Mouse (Mus musculus): Measurements from ENCODE around the gene Pde12. TPM values are rescaled to one million over a fixed set of nuclear protein-coding genes. Genes with fewer than 3 reads are reported as not detected.
A peak's percentile ranks its signal among the peaks of the same experiment; 100 is the strongest.

Gene Pde12
- polyA plus RNA-seq, 1 experiment: 0.48 TPM

- Histone ChIP-seq H3K4me1 (ENCODE audit: control insufficient read depth) (peaks cover 79% of the 10 kb centered on the region), H3K27me3 (ENCODE audit: control insufficient read depth) (no peaks in the 10 kb centered on the region), H3K4me3 (replicated peaks) (peak overlapping the region; percentile 85), H3K9me3 (ENCODE audit: control insufficient read depth, low read length) (no peaks in the 10 kb centered on the region), H3K36me3 (ENCODE audit: control insufficient read depth) (peaks cover 12% of the 10 kb centered on the region)
- TF ChIP-seq TAL1 (IDR thresholded peaks at IDR 0.05; ENCODE audit: low read length) (no peak), GATA1 (IDR thresholded peaks at IDR 0.05; ENCODE audit: low read length) (no peak)
Measured at GRCm38 (mm10) chr14:26670964-26671363, 1.3 kb upstream of the Pde12 start.

DNA sequence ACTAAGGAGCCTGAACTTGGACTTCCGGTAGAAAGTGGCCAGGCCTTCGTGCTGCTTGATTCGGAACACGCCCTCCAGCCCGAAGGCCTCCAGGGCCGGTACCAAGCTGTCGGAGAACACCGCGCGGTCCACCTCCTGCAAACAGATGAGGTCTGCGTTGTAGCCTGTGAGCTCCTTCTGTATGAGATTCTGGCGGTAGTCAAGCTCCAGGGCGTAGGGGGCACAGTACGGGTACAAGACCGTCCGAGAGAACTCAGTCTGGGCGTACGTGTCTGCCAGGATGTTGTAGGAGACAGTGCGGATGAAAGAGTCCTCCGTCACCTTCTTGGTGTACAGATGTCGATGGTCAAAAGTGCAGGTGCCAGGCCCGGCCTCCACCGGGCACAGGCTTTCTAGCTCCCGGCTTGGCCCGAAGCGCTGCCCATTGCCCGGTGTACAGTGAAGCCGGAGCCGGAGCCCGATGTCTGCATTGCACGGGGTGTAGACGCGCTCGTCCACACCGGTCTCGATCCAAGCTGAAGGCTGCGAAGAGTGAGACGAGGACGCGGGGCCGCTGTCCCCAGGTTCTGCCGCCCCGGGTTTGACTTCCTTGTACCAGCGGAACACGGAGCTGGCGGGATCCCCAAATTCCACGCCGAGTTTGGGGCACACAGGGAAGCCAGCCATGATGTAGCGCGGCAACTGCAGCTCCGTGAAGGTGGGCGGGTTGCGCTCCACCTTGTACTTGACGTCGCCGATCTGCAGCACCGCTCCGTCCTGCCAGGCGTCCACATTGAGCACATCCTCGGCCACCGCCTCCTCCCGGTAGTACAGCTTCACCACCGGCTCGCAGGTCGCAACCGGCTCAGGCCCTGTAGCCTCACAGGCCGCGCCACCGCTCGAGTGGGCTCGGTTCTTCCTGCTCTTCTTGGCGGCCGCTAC is 1.1 kb downstream of the Pde12 start:
- Histone ChIP-seq H3K4me1 (ENCODE audit: control insufficient read depth) (peaks cover 60% of the 10 kb centered on the region), H3K9me3 (ENCODE audit: control insufficient read depth, low read length) (no peaks in the 10 kb centered on the region), H3K36me3 (ENCODE audit: control insufficient read depth) (peaks cover 36% of the 10 kb centered on the region), H3K27me3 (ENCODE audit: control insufficient read depth) (no peaks in the 10 kb centered on the region), H3K4me3 (replicated peaks) (peak overlapping the region; percentile 85)
- no peak for TF ChIP-seq GATA1 (IDR thresholded peaks at IDR 0.05; ENCODE audit: low read length)
- no peak for TF ChIP-seq TAL1 (IDR thresholded peaks at IDR 0.05; ENCODE audit: low read length)

DNA sequence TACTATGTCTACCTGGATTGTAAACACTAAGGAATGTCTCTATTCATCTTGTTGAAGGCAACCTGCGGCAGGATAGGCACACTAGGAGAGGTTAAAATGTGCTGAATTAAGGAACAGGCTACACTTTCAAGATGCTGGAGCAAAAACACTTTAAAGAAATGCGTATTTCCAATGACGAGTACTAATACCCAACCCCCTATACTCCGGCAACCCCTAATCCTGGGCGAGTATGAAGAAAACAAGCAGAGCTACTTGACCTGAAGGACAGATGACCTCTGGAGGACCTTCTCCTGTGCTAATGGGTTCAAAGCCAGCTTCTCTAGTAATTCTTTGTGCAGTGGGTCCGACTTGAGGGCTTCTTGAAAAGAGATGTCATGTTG is 1.7 kb downstream of the Pde12 start:
- H3K27me3 ChIP-seq (ENCODE audit: control insufficient read depth): no peaks in the 10 kb centered on the region
- TF ChIP-seq TAL1 (IDR thresholded peaks at IDR 0.05; ENCODE audit: low read length) (no peak), GATA1 (IDR thresholded peaks at IDR 0.05; ENCODE audit: low read length) (no peak)
- peak overlapping the region; percentile 85 for H3K4me3 ChIP-seq (replicated peaks)
- no peaks in the 10 kb centered on the region for H3K9me3 ChIP-seq (ENCODE audit: control insufficient read depth, low read length)
- H3K4me1 ChIP-seq (ENCODE audit: control insufficient read depth): peaks cover 62% of the 10 kb centered on the region
- H3K36me3 ChIP-seq (ENCODE audit: control insufficient read depth): peaks cover 40% of the 10 kb centered on the region

- Histone ChIP-seq H3K36me3 (ENCODE audit: control insufficient read depth) (peaks cover 74% of the 10 kb centered on the region), H3K27me3 (ENCODE audit: control insufficient read depth) (no peaks in the 10 kb centered on the region), H3K4me1 (ENCODE audit: control insufficient read depth) (peaks cover 41% of the 10 kb centered on the region), H3K4me3 (replicated peaks) (no peak overlapping the region), H3K9me3 (ENCODE audit: control insufficient read depth, low read length) (no peaks in the 10 kb centered on the region)
- TF ChIP-seq GATA1 (IDR thresholded peaks at IDR 0.05; ENCODE audit: low read length) (no peak), TAL1 (IDR thresholded peaks at IDR 0.05; ENCODE audit: low read length) (no peak)
Measured at GRCm38 (mm10) chr14:26663851-26664250, 5.8 kb downstream of the Pde12 start.

- H3K4me3 ChIP-seq (replicated peaks): no peak overlapping the region
- H3K4me1 ChIP-seq (ENCODE audit: control insufficient read depth): peaks cover 28% of the 10 kb centered on the region
- H3K36me3 ChIP-seq (ENCODE audit: control insufficient read depth): peaks cover 87% of the 10 kb centered on the region
- TF ChIP-seq GATA1 (IDR thresholded peaks at IDR 0.05; ENCODE audit: low read length) (no peak), TAL1 (IDR thresholded peaks at IDR 0.05; ENCODE audit: low read length) (no peak)
- H3K9me3 ChIP-seq (ENCODE audit: control insufficient read depth, low read length): no peaks in the 10 kb centered on the region
- no peaks in the 10 kb centered on the region for H3K27me3 ChIP-seq (ENCODE audit: control insufficient read depth)
Measured at GRCm38 (mm10) chr14:26662488-26662887, 7.2 kb downstream of the Pde12 start.

GRCm38 (mm10) chr14:26662016-26662415 is 7.7 kb downstream of the Pde12 start:
- Histone ChIP-seq H3K9me3 (ENCODE audit: control insufficient read depth, low read length) (no peaks in the 10 kb centered on the region), H3K27me3 (ENCODE audit: control insufficient read depth) (no peaks in the 10 kb centered on the region), H3K4me3 (replicated peaks) (no peak overlapping the region), H3K36me3 (ENCODE audit: control insufficient read depth) (peaks cover 89% of the 10 kb centered on the region), H3K4me1 (ENCODE audit: control insufficient read depth) (peaks cover 24% of the 10 kb centered on the region)
- no peak for TF ChIP-seq GATA1 (IDR thresholded peaks at IDR 0.05; ENCODE audit: low read length)
- no peak for TF ChIP-seq TAL1 (IDR thresholded peaks at IDR 0.05; ENCODE audit: low read length)

DNA sequence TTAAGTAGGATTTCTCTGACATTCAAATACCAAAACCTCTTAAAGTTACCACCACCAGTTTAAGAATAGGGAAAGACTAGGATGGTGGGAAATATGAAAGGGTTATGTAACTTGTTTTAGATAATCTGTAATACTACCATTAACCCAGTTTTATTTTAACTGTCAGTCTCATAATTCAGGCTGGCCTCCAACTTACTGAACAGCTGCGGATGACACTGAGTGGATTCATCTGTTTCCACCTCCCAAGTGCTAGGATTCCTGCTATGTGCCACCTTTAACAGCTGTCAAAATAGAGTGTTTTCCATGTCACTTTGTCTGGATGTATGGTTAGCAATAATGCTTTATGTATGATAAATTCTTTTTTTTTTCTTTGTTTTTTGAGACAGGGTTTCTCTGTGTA is 9.4 kb downstream of the Pde12 start:
- no peak overlapping the region for H3K4me3 ChIP-seq (replicated peaks)
- no peaks in the 10 kb centered on the region for H3K27me3 ChIP-seq (ENCODE audit: control insufficient read depth)
- H3K36me3 ChIP-seq (ENCODE audit: control insufficient read depth): peaks cover 86% of the 10 kb centered on the region
- TF ChIP-seq GATA1 (IDR thresholded peaks at IDR 0.05; ENCODE audit: low read length): no peak
- TF ChIP-seq TAL1 (IDR thresholded peaks at IDR 0.05; ENCODE audit: low read length): no peak
- H3K4me1 ChIP-seq (ENCODE audit: control insufficient read depth): peaks cover 10% of the 10 kb centered on the region
- H3K9me3 ChIP-seq (ENCODE audit: control insufficient read depth, low read length): no peaks in the 10 kb centered on the region

DNA sequence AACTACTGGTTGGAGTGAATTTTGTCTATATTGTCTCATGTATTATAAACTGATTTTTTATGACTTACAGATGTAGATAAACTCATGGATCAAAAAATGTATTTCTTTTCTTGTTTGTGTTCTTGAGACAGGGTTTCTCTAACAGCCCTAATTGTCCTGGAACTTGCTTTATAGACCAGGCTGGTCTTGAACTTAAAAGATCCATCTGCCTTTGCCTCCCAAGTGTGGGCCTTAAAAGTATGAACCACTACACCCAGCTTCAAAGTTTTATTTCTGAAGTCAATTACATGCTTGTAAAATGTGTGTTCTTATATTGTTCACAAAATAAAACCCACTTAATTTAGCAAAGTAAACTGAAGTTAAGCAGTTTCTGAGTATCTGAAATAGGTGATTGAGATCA is 11.5 kb downstream of the Pde12 start:
- H3K9me3 ChIP-seq (ENCODE audit: control insufficient read depth, low read length): no peaks in the 10 kb centered on the region
- peaks cover 82% of the 10 kb centered on the region for H3K36me3 ChIP-seq (ENCODE audit: control insufficient read depth)
- no peak overlapping the region for H3K4me3 ChIP-seq (replicated peaks)

DNA sequence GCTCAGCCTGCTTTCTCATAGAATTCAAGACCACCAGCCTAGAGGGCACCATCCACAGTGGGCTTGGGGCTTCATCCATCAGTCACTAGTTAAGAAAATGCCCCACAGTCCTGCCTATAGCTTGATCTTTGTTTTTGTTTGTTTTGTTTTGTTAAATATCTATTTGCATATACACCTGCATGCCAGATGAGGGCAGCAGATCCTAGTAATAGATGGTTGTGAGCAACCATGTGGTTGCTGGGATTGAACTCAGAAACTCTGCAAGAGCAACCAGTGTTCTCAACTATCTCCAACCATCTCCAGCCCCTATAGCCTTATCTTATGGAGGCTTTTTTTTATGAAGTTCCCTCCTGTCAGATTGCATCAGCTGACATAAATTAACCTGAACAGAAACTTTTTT is 17.8 kb downstream of the Pde12 start:
- no peaks in the 10 kb centered on the region for H3K9me3 ChIP-seq (ENCODE audit: control insufficient read depth, low read length)
- no peaks in the 10 kb centered on the region for H3K4me1 ChIP-seq (ENCODE audit: control insufficient read depth)
- peaks cover 73% of the 10 kb centered on the region for H3K36me3 ChIP-seq (ENCODE audit: control insufficient read depth)
- no peak overlapping the region for H3K4me3 ChIP-seq (replicated peaks)
- H3K27me3 ChIP-seq (ENCODE audit: control insufficient read depth): no peaks in the 10 kb centered on the region
- TF ChIP-seq TAL1 (IDR thresholded peaks at IDR 0.05; ENCODE audit: low read length): no peak
- no peak for TF ChIP-seq GATA1 (IDR thresholded peaks at IDR 0.05; ENCODE audit: low read length)

More for the DNA sequence above, 11.5 kb downstream of the Pde12 start:
- no peak for TF ChIP-seq TAL1 (IDR thresholded peaks at IDR 0.05; ENCODE audit: low read length)
- no peak for TF ChIP-seq GATA1 (IDR thresholded peaks at IDR 0.05; ENCODE audit: low read length)
- Histone ChIP-seq H3K27me3 (ENCODE audit: control insufficient read depth) (no peaks in the 10 kb centered on the region), H3K4me1 (ENCODE audit: control insufficient read depth) (peaks cover 8% of the 10 kb centered on the region)
